ENCODE assay signal across 19 mouse cellular contexts in the genomic region with DNA sequence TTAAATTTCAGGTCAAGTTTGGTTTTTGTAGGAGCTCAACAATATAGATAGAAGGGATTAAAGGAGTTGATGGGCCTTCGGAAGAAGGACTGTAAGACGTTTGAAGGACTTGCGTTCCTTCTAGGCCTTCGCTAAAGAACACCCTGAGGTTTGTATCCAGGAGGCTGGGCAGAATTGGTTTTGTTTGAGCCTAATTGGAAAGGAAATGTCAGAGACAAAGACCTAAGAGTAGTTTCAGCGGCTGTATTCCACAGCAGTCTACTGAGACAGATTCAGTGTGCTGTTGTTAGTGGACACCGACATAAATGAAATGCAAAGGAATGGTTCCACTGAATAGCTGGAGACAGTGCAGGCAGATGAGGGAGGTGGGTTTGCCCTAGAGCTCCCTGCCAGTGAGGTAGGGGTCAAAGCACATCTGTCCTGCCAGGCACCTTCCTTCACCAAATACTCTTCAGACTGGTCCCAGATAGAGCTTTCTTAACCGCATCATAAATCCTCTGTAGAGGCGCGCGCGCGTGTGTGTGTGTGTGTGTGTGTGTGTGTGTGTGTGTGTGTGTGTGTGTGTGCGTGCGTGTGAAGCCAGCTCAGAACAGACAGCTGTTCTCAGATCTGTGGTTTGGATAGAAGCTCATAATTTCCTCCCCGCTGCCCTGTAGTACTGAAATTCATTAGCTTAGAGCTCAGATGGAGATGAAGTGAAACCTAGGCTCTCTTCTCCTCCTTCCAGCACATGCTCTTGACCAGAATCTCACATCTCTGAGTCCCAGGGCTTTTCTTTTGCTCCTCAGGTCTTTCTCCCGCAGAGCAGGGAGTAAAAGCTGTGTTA.
DNase-seq lines count a peak whose midpoint lies in the region; ATAC-seq and TF ChIP-seq lines count a peak whose summit lies in the region.
"Had no signal": no experiment of that assay in that cellular context is flagged by ENCODE, and none has a peak within 500 bp of the region (broad histone marks: within the 10 kb centered on the region; RNA-seq: fewer than 3 reads in every experiment).

No protein-coding gene starts in this region.

- 0 out of 2 replicates have a peak, but pooled peaks have one; percentile 31 for ATAC-seq in limb, embryonic 12.5 days (ENCODE audit: insufficient number of reproducible peaks, insufficient read depth, low FRiP score, low TSS enrichment, low read depth)
- ATAC-seq: CD4-positive, CD25-positive, alpha-beta regulatory T cell, adult 4 months; intestine, embryonic 16.5 days had no signal

- H3K36me3 ChIP-seq in limb, embryonic 12.5 days: no peaks in the 10 kb centered on the region
- no peaks in the 10 kb centered on the region for H3K36me3 ChIP-seq in limb, embryonic 10.5 days
- no peaks in the 10 kb centered on the region for H3K36me3 ChIP-seq in E14TG2a.4 (ENCODE audit: insufficient read depth, low read length)
- H3K36me3 ChIP-seq in ES-E14 (ENCODE audit: control insufficient read depth, insufficient read depth, low read length, poor library complexity, severe bottlenecking): no peaks in the 10 kb centered on the region
- no peaks in the 10 kb centered on the region for H3K36me3 ChIP-seq in megakaryocyte, embryonic 14.5 days (replicated peaks; ENCODE audit: low read length)
- H3K36me3 ChIP-seq: embryonic facial prominence, embryonic 15.5 days; forebrain, embryonic 10.5 days; limb, embryonic 13.5 days; neural tube, embryonic 13.5 days had no signal

- no peak overlapping the region for H3K4me2 ChIP-seq in limb, embryonic 12.5 days
- H3K4me2 ChIP-seq: embryonic facial prominence, embryonic 15.5 days; hindbrain, embryonic 14.5 days; limb, embryonic 13.5 days; midbrain, embryonic 11.5 days; neural tube, embryonic 13.5 days had no signal

- WGBS in limb, embryonic 12.5 days: 77% methylated on average over 16 of the region's 16 CpGs
- WGBS in limb, embryonic 10.5 days: 85% methylated on average over 16 of the region's 16 CpGs

- H3K4me3 ChIP-seq in limb, embryonic 12.5 days (replicated peaks): no peak overlapping the region
- H3K4me3 ChIP-seq in limb, embryonic 10.5 days: no peak overlapping the region
- H3K4me3 ChIP-seq in E14TG2a.4 (replicated peaks; ENCODE audit: low read length): 0 out of 2 replicates have a peak overlapping the region, but pooled peaks have one; percentile 11
- no peak overlapping the region for H3K4me3 ChIP-seq in ES-E14 (ENCODE audit: insufficient read depth in 1 of 2, low read depth in 1 of 2, low read length in 2 of 2, poor library complexity in 1 of 2, severe bottlenecking in 1 of 2)
- peak overlapping the region; percentile 18 for H3K4me3 ChIP-seq in megakaryocyte, embryonic 14.5 days (replicated peaks)
- H3K4me3 ChIP-seq: embryonic facial prominence, embryonic 15.5 days; forebrain, embryonic 10.5 days; limb, embryonic 13.5 days; neural tube, embryonic 13.5 days had no signal

- 0 out of 2 replicates have a peak, but pooled peaks cover 8% of the 10 kb centered on the region for H3K4me1 ChIP-seq in limb, embryonic 12.5 days (replicated peaks)
- no peaks in the 10 kb centered on the region for H3K4me1 ChIP-seq in limb, embryonic 10.5 days
- H3K4me1 ChIP-seq in E14TG2a.4 (replicated peaks; ENCODE audit: low read depth, low read length): peaks cover 33% of the 10 kb centered on the region
- H3K4me1 ChIP-seq in ES-E14 (ENCODE audit: control insufficient read depth in 2 of 2, insufficient read depth in 2 of 2, low read length in 2 of 2, poor library complexity in 1 of 2): peaks cover 0 to 9% of the 10 kb centered on the region in 2 experiments; a peak in 1 of 4 replicates
- peaks cover 1% of the 10 kb centered on the region for H3K4me1 ChIP-seq in megakaryocyte, embryonic 14.5 days

- H3K27me3 ChIP-seq in limb, embryonic 12.5 days: no peaks in the 10 kb centered on the region
- H3K27me3 ChIP-seq in limb, embryonic 10.5 days (ENCODE audit: low read depth, poor library complexity, severe bottlenecking): no peaks in the 10 kb centered on the region
- no peaks in the 10 kb centered on the region for H3K27me3 ChIP-seq in E14TG2a.4 (ENCODE audit: insufficient read depth, low read length)
- no peaks in the 10 kb centered on the region for H3K27me3 ChIP-seq in megakaryocyte, embryonic 14.5 days (replicated peaks)
- H3K27me3 ChIP-seq: embryonic facial prominence, embryonic 15.5 days; limb, embryonic 13.5 days; neural tube, embryonic 13.5 days had no signal

- H3K9ac ChIP-seq in limb, embryonic 12.5 days (replicated peaks): no peak overlapping the region
- H3K9ac ChIP-seq in ES-E14 (ENCODE audit: insufficient read depth, low read depth, low read length, poor library complexity, severe bottlenecking): no peak overlapping the region
- H3K9ac ChIP-seq: embryonic facial prominence, embryonic 15.5 days; hindbrain, embryonic 14.5 days; limb, embryonic 13.5 days; neural tube, embryonic 13.5 days had no signal

- in situ Hi-C loops in ES-E14 (cut with MboI; ENCODE audit: low sequenced_read_pairs in 2 of 2, unreplicated experiment in 2 of 2): no loop called here

- no peak for DNase-seq in limb, embryonic 10.5 days (ENCODE audit: low spot score)
- DNase-seq in ES-E14 (ENCODE audit: low read depth, low spot score): peak; percentile 21
- DNase-seq in layer of hippocampus, adult 9-11 months: no peak
- no peak for DNase-seq in embryo, embryonic 11 days
- DNase-seq: adrenal gland, postnatal 36 days; cerebellum, adult 9-10 months; gastrocnemius, postnatal 14 days; right cerebral cortex, postnatal 25 days had no signal

- no peak for TF ChIP-seq CTCF in E14TG2a.4 (conservative IDR thresholded peaks at IDR 0.05; ENCODE audit: low read length)

- H3K9me3 ChIP-seq in limb, embryonic 12.5 days: no peaks in the 10 kb centered on the region
- H3K9me3 ChIP-seq in limb, embryonic 10.5 days (replicated peaks): no peaks in the 10 kb centered on the region
- H3K9me3 ChIP-seq in E14TG2a.4 (ENCODE audit: low read length) (no peaks in the 10 kb centered on the region), ES-E14 (ENCODE audit: control insufficient read depth, insufficient read depth, low read depth, low read length) (no peaks in the 10 kb centered on the region)
- peaks cover 26% of the 10 kb centered on the region for H3K9me3 ChIP-seq in megakaryocyte, embryonic 14.5 days
- H3K9me3 ChIP-seq: embryonic facial prominence, embryonic 15.5 days; forebrain, embryonic 10.5 days had no signal

- H3K27ac ChIP-seq in limb, embryonic 12.5 days: no peak overlapping the region
- no peak overlapping the region for H3K27ac ChIP-seq in limb, embryonic 10.5 days
- H3K27ac ChIP-seq in ES-E14 (ENCODE audit: insufficient read depth, low read depth, low read length, poor library complexity, severe bottlenecking): peak overlapping the region; percentile 2; the same call in 1 of the 2 replicates
- H3K27ac ChIP-seq: embryonic facial prominence, embryonic 15.5 days; forebrain, embryonic 10.5 days; hindbrain, embryonic 14.5 days; limb, embryonic 13.5 days; neural tube, embryonic 13.5 days had no signal

TF ChIP-seq in ES-E14, 5 proteins besides CTCF, POLR2A, EP300 and RAD21:
- TF ChIP-seq ZNF384 (IDR thresholded peaks at IDR 0.05; ENCODE audit: low read depth, low read length): no peak
- TF ChIP-seq ZC3H11A (IDR thresholded peaks at IDR 0.05; ENCODE audit: borderline replicate concordance, low read depth, low read length): no peak
- TF ChIP-seq CHD2 (IDR thresholded peaks at IDR 0.05; ENCODE audit: low read depth, low read length): no peak
- no peak for TF ChIP-seq HCFC1 (IDR thresholded peaks at IDR 0.05; ENCODE audit: borderline replicate concordance, insufficient read depth, low read length)
- no peak for TF ChIP-seq MAFK (IDR thresholded peaks at IDR 0.05; ENCODE audit: insufficient read depth, low read depth, low read length)

Comparison
In these comparisons a context has a peak if more than half of its experiments do, and no peak if none do; other contexts are left out.
1. H3K4me3 ChIP-seq: peak in E14TG2a.4 (single experiment) and megakaryocyte, embryonic 14.5 days (single experiment); none in limb, embryonic 12.5 days (single experiment), limb, embryonic 10.5 days (single experiment) and ES-E14 (0 of 2).